Mouse (Mus musculus): ENCODE results near the gene Dync2li1. TPM values are rescaled to one million over a fixed set of nuclear protein-coding genes. Genes with fewer than 3 reads are reported as not detected.

The Dync2li1 gene
- polyA plus RNA-seq (2015; fragmentation: Nextera tagmentation; extraction: Ambion mirVana), result 4.2 and 5.2 TPM in 2 replicates

DNA sequence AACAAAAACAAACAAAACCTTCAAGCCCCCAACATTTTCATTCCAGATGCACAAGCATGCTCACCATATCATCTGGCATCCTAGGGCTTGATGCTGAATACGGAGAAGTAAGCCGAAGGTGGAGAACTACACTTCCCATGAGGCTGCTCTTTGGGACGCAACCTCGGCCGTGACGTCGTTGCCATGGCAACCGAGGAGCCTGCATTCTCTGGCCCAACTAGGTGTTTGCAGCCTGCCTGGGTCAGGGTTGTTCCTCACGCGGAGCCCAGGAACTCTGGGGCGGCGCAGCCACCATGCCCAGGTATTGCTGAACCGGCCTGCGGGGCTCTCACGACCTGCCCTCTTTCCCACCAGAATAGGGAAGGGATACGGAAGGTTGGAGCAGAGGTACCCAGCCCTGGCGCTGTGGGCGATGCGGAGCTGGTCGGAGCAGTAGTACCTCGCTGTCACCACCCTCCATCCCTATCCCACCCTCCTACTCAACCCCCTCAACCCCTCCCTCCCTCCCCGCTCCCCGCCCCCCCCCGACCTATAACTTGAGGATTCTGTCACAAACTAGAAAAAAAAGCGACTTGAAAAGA, at the start of gene Dync2li1:
Dync2li1 (plus strand) TSS at position 221 of the 581 bp plus-strand sequence.

DNA sequence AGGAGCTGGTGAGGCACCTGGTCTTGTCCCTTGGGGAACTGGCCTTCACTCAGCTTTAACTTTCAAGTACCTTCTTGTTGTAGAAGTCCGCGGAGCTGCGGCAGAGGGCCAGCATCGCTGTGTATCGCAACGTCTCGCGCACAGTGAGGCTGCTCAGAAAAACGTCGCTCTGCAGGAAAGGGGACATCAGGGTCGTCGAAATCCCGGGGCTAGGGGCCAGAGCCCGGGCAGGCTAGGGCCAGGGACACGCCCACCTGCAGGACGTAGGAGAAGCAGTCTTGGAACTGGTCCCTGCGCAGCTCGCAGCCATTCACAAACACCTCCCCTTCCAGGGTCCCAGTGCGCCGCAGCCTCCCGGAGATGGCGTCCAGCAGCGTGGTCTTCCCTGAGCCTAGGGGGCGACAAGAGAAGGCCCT, 49.7 kb downstream of the Dync2li1 start, which contains the start of gene Abcg8:
Abcg8 (plus strand) TSS at position 352 of the 416 bp plus-strand sequence.

DNA sequence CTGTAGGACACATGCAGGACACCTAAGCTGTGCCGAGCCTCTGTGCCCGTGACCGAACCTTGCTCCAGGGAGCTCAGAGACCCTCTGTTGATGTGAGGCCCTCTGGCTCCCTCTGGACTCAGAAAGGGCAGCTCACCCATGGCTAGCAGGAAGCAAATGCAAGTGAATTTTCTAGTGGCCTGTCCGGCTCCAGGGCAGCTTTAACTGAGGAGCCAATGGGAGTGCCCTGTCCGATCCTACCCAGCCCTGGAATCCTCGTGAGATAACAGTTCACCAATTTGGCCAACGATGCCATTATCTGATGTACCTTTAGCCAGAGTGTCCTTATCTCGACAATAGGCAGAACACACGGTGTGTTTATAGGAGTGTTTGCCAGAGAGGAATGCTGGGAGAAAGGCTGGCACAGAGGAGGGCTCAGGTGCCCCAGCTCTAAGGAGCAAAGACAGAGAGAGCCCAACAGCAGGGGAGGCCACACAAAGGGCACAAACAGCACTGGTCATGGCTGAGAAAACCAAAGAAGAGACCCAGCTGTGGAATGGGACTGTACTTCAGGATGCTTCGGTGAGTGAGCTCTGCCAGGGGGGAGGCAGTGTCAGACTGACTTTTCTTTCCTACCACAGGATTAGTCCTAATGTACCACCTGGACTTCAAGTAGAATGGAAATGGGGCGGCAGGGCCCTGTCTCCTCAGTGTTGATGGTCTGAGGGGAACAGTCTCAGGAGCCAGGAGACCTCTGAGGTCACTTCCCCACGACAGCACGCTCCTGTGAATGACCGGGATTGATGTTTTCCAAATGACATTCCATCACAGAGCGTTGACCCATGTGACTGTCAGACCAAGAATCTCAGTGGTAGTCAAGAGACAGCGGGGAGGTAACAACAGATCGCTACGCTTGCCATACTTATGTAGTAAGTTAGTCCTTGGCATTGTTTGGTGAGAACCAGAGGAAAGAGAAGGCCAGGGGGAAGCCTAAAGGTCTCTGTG, 56.7 kb downstream of the Dync2li1 start, which contains the start of gene Abcg5:
Abcg5 (minus strand) TSS at position 278 of the 984 bp plus-strand sequence.

Other genes starting within 250 kb of the Dync2li1 start
- gene Thada, start 160.3 kb upstream of the Dync2li1 start, polyA plus RNA-seq (2015; fragmentation: Nextera tagmentation; extraction: Ambion mirVana), result 2.8 and 4.7 TPM in 2 replicates
- gene Plekhh2, start 114.6 kb upstream of the Dync2li1 start, polyA plus RNA-seq (2015; fragmentation: Nextera tagmentation; extraction: Ambion mirVana), result 2.0 and 2.2 TPM in 2 replicates
- 0.05 TPM in 1 of 2 replicates, not detected in the other for gene Abcg8, start 49.8 kb downstream of the Dync2li1 start, polyA plus RNA-seq (2015; fragmentation: Nextera tagmentation; extraction: Ambion mirVana)
- gene Abcg5, start 56.5 kb downstream of the Dync2li1 start, polyA plus RNA-seq (2015; fragmentation: Nextera tagmentation; extraction: Ambion mirVana), result 0.10 and 0.12 TPM in 2 replicates
- gene Lrpprc, start 164.3 kb downstream of the Dync2li1 start, polyA plus RNA-seq (2015; fragmentation: Nextera tagmentation; extraction: Ambion mirVana), result 20.9 and 22.2 TPM in 2 replicates